Mouse (Mus musculus) heart, adult 2 months (tissue): Measurements from ENCODE around the gene Napa.

Experiments
- CTCF ChIP-seq: fragments of 200-600 bp; IDR thresholded peaks from 2 replicates; pipeline ENCODE4 v1.8.1; 2022; ENCODE audit warnings: antibody characterized with exemption, mild to moderate bottlenecking, moderate library complexity
- EP300 ChIP-seq: fragments of 200-500 bp; IDR thresholded peaks from 2 replicates; pipeline ENCODE4 v1.6.1; 2011; ENCODE audit warnings: low read depth, low read length, control low read depth; ENCODE audit not compliant: insufficient read depth
- POLR2A ChIP-seq: fragments of 200-500 bp; IDR thresholded peaks from 2 replicates; pipeline ENCODE4 v1.6.1; 2011; ENCODE audit warnings: mild to moderate bottlenecking, low read depth, low read length, control low read depth; ENCODE audit not compliant: insufficient read depth

DNA sequence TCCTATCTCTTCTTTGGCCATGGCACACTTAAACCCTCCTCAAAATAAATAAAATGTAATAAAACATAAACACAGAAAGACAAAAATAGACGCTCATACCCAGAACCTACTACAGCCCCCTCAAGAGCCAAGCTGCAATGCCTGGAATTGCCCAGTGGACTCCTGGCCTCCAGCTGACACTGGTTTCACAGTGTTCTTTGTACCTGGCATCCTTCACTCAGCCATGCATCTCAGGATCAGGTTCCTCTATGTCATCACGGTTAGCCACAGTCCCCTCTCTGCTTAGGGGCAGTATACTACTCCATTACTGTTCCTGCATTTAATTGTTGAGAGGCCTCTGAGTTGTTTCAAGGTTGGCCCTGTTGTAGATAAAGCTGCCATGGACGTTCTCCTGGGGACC is 34.7 kb downstream of the Napa start:
- no peak for TF ChIP-seq CTCF
- TF ChIP-seq POLR2A, result no peak
- no peak for TF ChIP-seq EP300
